ENCODE assay signal across 9 mouse cellular contexts in the genomic region with DNA sequence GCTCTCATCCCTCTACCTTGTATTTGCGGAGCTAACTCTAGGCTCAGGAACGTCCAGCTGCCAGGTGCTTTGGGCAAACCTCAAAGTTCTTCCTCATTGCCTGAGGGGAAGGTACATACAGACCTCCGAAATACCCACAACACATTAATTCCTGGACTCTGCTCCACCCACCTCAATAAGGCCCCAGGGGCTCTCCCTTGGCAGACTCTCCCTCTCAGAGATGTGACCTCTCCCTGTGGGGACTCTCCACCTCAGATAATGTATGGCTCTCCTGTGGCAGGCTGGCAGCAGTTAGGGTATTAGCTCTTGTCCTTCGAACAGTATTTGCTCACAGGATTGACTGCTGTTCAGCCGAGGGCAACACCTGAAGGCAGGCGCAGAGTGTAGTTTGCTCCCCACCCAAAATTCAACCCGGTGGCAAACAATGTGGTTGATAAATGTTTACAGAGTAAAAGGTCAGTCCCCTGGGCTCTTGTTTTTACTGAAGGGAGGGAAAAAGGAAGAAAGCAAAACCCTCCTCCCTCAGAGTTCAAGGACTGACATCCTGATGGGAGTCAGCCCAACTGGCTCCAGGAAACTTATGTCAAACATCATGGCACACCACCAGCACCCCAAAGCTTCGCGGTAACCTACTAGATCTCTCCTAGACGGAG. TPM values are rescaled to one million over a fixed set of nuclear protein-coding genes. Genes with fewer than 3 reads are reported as not detected.
A peak's percentile ranks its signal among the peaks of the same experiment; 100 is the strongest.
DNase-seq lines count a peak whose midpoint lies in the region; ATAC-seq lines count a peak whose summit lies in the region.
"Had no signal": no experiment of that assay in that cellular context is flagged by ENCODE, and none has a peak within 500 bp of the region (broad histone marks: within the 10 kb centered on the region; RNA-seq: fewer than 3 reads in every experiment).

No protein-coding gene starts in this region.

- peak overlapping the region; percentile 78; the same call in 1 of the 2 replicates for H3K4me3 ChIP-seq in kidney, embryonic 14.5 days (ENCODE audit: low read length)
- H3K4me3 ChIP-seq in forebrain, embryonic 14.5 days (ENCODE audit: low read depth, low read length): no peak overlapping the region
- H3K4me3 ChIP-seq in limb, embryonic 15.5 days: peak overlapping the region; percentile 69; the same call in 1 of the 2 replicates
- peak overlapping the region; percentile 79; the same call in 1 of the 2 replicates for H3K4me3 ChIP-seq in stomach, embryonic 14.5 days (ENCODE audit: low read depth, low read length)

- peaks cover 5% of the 10 kb centered on the region for H3K4me1 ChIP-seq in kidney, embryonic 14.5 days (ENCODE audit: control insufficient read depth, insufficient read depth, low read length)
- H3K4me1 ChIP-seq in forebrain, embryonic 14.5 days (ENCODE audit: control insufficient read depth, insufficient read depth, low read length): peaks cover 9% of the 10 kb centered on the region
- peaks cover 37% of the 10 kb centered on the region for H3K4me1 ChIP-seq in limb, embryonic 15.5 days
- no peaks in the 10 kb centered on the region; the same call in 1 of the 2 replicates for H3K4me1 ChIP-seq in stomach, embryonic 14.5 days (ENCODE audit: control insufficient read depth, insufficient read depth, low read length)

- H3K36me3 ChIP-seq in kidney, embryonic 14.5 days (ENCODE audit: control insufficient read depth, insufficient read depth, low read length): no peaks in the 10 kb centered on the region
- no peaks in the 10 kb centered on the region for H3K36me3 ChIP-seq in forebrain, embryonic 14.5 days (ENCODE audit: control insufficient read depth, insufficient read depth, low read length)
- no peaks in the 10 kb centered on the region for H3K36me3 ChIP-seq in limb, embryonic 15.5 days
- H3K36me3 ChIP-seq in stomach, embryonic 14.5 days (ENCODE audit: control insufficient read depth, insufficient read depth, low read length): no peaks in the 10 kb centered on the region

- no peaks in the 10 kb centered on the region for H3K9me3 ChIP-seq in kidney, embryonic 14.5 days (ENCODE audit: control insufficient read depth, low read length)
- H3K9me3 ChIP-seq in forebrain, embryonic 14.5 days (replicated peaks; ENCODE audit: control insufficient read depth, low read length): no peaks in the 10 kb centered on the region
- H3K9me3 ChIP-seq in limb, embryonic 15.5 days: no peaks in the 10 kb centered on the region
- H3K9me3 ChIP-seq in stomach, embryonic 14.5 days (ENCODE audit: control insufficient read depth, low read depth, low read length): no peaks in the 10 kb centered on the region

- no peak for DNase-seq in kidney, postnatal 14 days
- no peak for DNase-seq in forebrain, embryonic 14.5 days (ENCODE audit: low spot score)
- no peak for DNase-seq in urinary bladder, postnatal 4 days (ENCODE audit: low spot score in 2 of 2)
- no peak for DNase-seq in layer of hippocampus, postnatal 25 days (ENCODE audit: extremely low spot score in 1 of 2, low spot score in 1 of 2)
- DNase-seq in spleen, adult 18-20 months: no peak

- no peak for ATAC-seq in kidney, embryonic 14.5 days (ENCODE audit: low FRiP score, low TSS enrichment)
- no peak for ATAC-seq in forebrain, embryonic 14.5 days
- ATAC-seq in limb, embryonic 15.5 days (ENCODE audit: insufficient number of reproducible peaks, low FRiP score, low TSS enrichment, low read depth): no peak
- no peak for ATAC-seq in stomach, embryonic 14.5 days (ENCODE audit: insufficient number of reproducible peaks, insufficient read depth, low FRiP score, low read depth)

- no peak overlapping the region for H3K27ac ChIP-seq in kidney, embryonic 14.5 days (ENCODE audit: low read depth, low read length)
- H3K27ac ChIP-seq in forebrain, embryonic 14.5 days (ENCODE audit: low read depth, low read length): no peak overlapping the region
- H3K27ac ChIP-seq in limb, embryonic 15.5 days: no peak overlapping the region
- no peak overlapping the region for H3K27ac ChIP-seq in stomach, embryonic 14.5 days (ENCODE audit: low read length)
- H3K27ac ChIP-seq: layer of hippocampus, adult 2 months had no signal

- H3K4me2 ChIP-seq in kidney, embryonic 14.5 days (replicated peaks; ENCODE audit: low read depth, low read length): peak overlapping the region; percentile 90
- peak overlapping the region; percentile 99 for H3K4me2 ChIP-seq in forebrain, embryonic 14.5 days (ENCODE audit: low read length)
- peak overlapping the region; percentile 90 for H3K4me2 ChIP-seq in limb, embryonic 15.5 days
- H3K4me2 ChIP-seq in stomach, embryonic 14.5 days (replicated peaks; ENCODE audit: low read depth, low read length): peak overlapping the region; percentile 93

- H3K27me3 ChIP-seq in kidney, embryonic 14.5 days (ENCODE audit: control insufficient read depth, insufficient read depth, low read length): no peaks in the 10 kb centered on the region
- H3K27me3 ChIP-seq in forebrain, embryonic 14.5 days (replicated peaks; ENCODE audit: control insufficient read depth, insufficient read depth, low read length): no peaks in the 10 kb centered on the region
- no peaks in the 10 kb centered on the region for H3K27me3 ChIP-seq in limb, embryonic 15.5 days
- H3K27me3 ChIP-seq in stomach, embryonic 14.5 days (ENCODE audit: control insufficient read depth, insufficient read depth, low read length): no peaks in the 10 kb centered on the region

- WGBS in kidney, embryonic 14.5 days: 30% methylated on average over 10 of the region's 10 CpGs
- WGBS in forebrain, embryonic 14.5 days: 67% methylated on average over 10 of the region's 10 CpGs
- WGBS in limb, embryonic 15.5 days: 49% methylated on average over 10 of the region's 10 CpGs
- WGBS in stomach, embryonic 14.5 days: 35% methylated on average over 10 of the region's 10 CpGs

- no peak overlapping the region for H3K9ac ChIP-seq in kidney, embryonic 14.5 days (ENCODE audit: low read depth, low read length)
- H3K9ac ChIP-seq in forebrain, embryonic 14.5 days (ENCODE audit: low read length): no peak overlapping the region
- H3K9ac ChIP-seq in limb, embryonic 15.5 days: no peak overlapping the region
- no peak overlapping the region for H3K9ac ChIP-seq in stomach, embryonic 14.5 days (replicated peaks; ENCODE audit: low read depth, low read length)

RNA-seq across cellular contexts. Expression of a gene that starts 1.5 kb away (rescaled TPM):
- 20.8 and 29.5 TPM in 2 replicates for polyA plus RNA-seq in kidney, embryonic 14.5 days (2014; fragmentation: Nextera tagmentation; extraction: Ambion mirVana)
- 5.9 and 7.2 TPM in 2 replicates for polyA plus RNA-seq in forebrain, embryonic 14.5 days (2014; fragmentation: Nextera tagmentation; extraction: Ambion mirVana)
- polyA plus RNA-seq in limb, embryonic 15.5 days (2015; fragmentation: Nextera tagmentation; extraction: Ambion mirVana): 56.5 and 57.2 TPM in 2 replicates
- polyA plus RNA-seq in stomach, embryonic 14.5 days (2014; fragmentation: Nextera tagmentation; extraction: Ambion mirVana): 20.4 and 23.5 TPM in 2 replicates
- total RNA-seq in layer of hippocampus, postnatal 25 days (2021): 1 to 10 TPM; 3.4 to 3.7 TPM

RNA-seq across cellular contexts. Expression of a gene that starts 51.8 kb away (rescaled TPM):
- 4.9 and 8.4 TPM in 2 replicates for polyA plus RNA-seq in kidney, embryonic 14.5 days (2014; fragmentation: Nextera tagmentation; extraction: Ambion mirVana)
- 10.5 and 13.7 TPM in 2 replicates for polyA plus RNA-seq in forebrain, embryonic 14.5 days (2014; fragmentation: Nextera tagmentation; extraction: Ambion mirVana)
- polyA plus RNA-seq in limb, embryonic 15.5 days (2015; fragmentation: Nextera tagmentation; extraction: Ambion mirVana): 4.5 and 5.0 TPM in 2 replicates
- polyA plus RNA-seq in stomach, embryonic 14.5 days (2014; fragmentation: Nextera tagmentation; extraction: Ambion mirVana): 5.2 and 6.1 TPM in 2 replicates
- total RNA-seq in layer of hippocampus, postnatal 25 days (2021): 10 to 100 TPM; 14.1 to 18.2 TPM
